Mouse (Mus musculus): ENCODE measurements around the gene Ndufs7.
"Not testable (repeated sequence)": the region's sequence is repeated elsewhere in the genome, so short reads cannot be mapped to it uniquely, and the experiment has no call there.

The Ndufs7 gene

DNA sequence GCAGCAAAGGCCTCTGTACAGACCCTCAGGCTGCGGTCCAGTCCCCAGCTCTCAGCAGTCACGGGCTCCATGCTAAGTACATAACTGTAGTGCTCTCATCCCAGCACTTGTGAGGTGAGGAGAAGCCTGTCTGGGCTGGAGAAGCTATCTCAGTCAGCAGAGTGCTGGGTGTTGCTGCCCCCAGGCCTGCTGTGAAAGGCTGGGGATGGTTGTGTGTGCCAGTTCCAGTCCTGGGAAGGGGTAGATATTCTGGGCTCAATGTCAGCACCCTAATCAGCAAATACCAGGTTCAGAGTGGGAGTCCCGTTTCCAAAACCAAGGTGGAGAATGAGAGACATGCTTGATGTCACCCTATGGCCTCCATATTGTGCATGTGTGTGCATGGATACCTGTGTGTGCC, 6.3 kb upstream of the Ndufs7 start:
- DNase-seq, result no peak

GRCm38 (mm10) chr10:80244791-80245399, 4.0 kb upstream of the Ndufs7 start:
- DNase-seq, result peak; percentile 58 to 68

GRCm38 (mm10) chr10:80245600-80245999, 3.3 kb upstream of the Ndufs7 start:
- DNase-seq, result peak; percentile 87 to 90

- DNase-seq, result peak in 1 of 2 experiments; percentile 53
Observed at GRCm38 (mm10) chr10:80247849-80248248, 1.1 kb upstream of the Ndufs7 start.

- not testable (repeated sequence) for DNase-seq
Observed at GRCm38 (mm10) chr10:80248437-80248836, 484 bp upstream of the Ndufs7 start.

DNA sequence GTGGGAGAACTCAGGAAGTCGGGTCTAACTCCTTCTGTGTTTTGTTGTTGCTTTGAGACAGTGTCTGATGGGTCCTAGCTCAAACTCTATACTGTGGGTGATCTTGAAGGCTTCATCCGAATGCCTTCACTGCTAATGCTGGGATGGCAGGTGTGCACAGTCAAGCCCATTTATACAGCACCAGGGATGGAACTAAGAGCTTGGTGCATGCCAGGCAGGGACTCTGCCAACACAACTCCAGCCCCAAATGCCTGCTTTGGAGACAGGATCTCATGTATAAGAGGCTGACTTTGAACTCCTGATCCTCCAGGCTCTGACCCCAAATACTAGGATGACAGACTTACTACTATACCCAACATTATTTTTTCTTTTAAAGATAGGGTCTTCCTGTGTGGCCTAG, 1.1 kb downstream of the Ndufs7 start:
- DNase-seq, result no peak

- DNase-seq, result no peak
Observed at GRCm38 (mm10) chr10:80250573-80250972, 1.7 kb downstream of the Ndufs7 start.

DNA sequence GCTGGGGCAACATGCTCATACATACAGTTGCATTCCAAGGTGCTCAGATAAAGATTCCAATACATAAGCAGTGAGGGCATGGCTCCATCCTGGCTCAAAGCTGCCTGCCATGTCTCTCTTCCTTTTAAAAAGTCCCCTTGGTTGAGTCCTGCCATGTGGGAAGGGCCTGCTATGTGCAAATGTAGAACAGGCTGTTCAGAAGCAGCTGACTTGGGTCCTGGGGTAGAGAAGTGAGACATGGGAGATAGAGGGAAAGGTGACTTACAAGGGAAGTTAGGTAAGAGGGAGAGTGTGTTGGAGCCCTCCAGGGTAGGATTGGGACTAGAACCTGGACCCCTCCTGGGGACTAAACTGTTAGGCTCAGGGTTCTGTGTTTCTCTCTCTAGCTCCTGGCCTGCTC, 3.1 kb downstream of the Ndufs7 start:
- DNase-seq, result no peak

DNA sequence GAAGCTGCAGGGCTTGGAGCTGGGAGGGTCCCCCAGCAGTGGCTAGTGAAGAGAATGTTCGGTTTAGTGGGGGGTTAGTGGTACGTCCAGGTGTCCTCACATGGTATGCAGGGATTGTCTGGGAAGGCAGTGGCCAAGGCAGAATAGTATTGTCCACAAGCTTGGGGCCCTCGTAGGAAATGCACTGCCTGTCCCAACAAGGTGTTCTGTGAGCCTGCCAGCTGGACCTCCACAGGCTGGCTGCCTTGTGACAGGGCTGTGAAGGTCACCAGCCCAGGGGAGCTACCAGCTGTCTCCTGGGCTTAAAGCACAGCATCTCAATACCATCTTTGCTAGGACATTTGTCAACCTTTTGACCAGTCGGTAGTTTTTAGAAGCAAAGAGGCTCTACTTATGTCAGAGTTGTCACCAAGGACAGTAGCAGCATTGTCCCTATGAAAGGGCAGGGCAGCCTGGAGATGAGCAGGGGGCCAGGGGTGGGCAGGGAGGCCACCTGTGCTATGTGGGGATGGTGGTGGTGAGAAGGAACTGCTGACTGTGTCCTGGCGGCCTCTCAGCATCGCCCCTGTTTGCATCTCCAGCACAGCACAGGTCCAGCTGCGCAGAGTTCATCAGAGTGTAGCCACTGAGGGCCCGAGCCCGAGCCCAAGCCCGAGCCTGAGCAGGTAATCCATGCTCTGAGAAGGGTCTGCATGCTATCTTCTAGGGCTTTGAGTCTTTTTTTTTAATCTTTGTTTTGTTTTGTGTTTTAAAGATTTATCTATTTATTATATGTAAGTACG, 3.8 kb downstream of the Ndufs7 start:
- no peak for DNase-seq

DNA sequence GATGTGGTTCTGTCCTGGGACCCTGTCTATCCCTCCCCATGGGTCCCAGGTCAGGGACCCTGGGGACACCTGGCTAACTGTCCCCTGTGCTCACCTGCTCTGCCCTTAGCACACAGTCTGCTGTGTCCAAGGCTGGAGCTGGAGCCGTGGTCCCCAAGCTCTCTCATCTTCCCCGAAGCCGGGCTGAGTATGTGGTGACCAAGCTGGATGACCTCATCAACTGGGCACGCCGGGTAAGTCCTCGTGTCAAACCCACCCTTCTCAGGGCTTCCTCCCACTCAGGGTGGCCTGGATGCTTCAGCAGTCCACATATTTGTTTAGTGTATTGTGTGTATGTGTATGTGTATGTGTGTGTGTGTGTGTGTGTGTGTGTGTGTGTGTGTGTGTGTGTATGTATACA, 4.6 kb downstream of the Ndufs7 start:
- DNase-seq, result no peak

- DNase-seq, result no peak
Observed at GRCm38 (mm10) chr10:80254331-80255297, 5.7 kb downstream of the Ndufs7 start.

GRCm38 (mm10) chr10:80255881-80256535, 7.1 kb downstream of the Ndufs7 start:
- peak; percentile 53 to 59 for DNase-seq

DNA sequence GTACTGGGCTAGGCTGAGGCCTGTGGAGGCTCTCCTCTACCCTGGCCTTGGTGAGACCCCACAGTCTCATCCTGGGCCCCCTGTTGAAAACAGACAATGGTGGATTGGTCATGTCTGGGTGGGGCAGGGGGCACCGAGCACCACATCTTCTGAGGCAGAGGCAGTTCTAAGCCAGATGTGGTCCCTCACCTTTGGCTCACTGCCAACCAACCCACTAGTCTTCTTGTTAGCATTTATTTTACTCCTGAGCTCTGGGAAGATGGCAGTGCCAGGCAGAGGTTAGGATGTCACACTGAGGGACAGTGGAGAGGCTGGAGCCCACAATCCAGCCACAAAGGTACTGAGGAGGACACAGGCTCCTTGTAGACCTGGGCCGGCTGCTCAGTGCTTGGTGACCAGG, 9.0 kb downstream of the Ndufs7 start:
- no peak for DNase-seq

GRCm38 (mm10) chr10:80258752-80259462, 10.0 kb downstream of the Ndufs7 start:
- no peak for DNase-seq

DNA sequence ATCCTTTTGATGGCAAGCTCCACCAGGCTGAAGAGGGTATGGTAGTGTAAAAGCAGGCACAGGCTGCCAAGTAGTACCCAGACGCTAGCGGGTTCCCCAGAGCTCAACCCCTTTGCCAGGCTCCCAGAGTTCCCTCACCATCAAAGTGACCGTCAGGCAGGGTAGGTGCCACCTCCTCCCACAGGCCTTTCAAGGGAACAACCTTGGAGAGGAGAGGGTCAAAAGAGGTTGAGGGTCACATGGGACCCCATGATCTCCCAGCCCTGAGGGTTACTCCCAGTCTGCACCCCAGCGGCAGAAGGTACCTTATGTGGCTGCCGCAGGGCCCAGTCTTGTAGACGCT, 10.5 kb downstream of the Ndufs7 start:
- DNase-seq, result no peak

DNA sequence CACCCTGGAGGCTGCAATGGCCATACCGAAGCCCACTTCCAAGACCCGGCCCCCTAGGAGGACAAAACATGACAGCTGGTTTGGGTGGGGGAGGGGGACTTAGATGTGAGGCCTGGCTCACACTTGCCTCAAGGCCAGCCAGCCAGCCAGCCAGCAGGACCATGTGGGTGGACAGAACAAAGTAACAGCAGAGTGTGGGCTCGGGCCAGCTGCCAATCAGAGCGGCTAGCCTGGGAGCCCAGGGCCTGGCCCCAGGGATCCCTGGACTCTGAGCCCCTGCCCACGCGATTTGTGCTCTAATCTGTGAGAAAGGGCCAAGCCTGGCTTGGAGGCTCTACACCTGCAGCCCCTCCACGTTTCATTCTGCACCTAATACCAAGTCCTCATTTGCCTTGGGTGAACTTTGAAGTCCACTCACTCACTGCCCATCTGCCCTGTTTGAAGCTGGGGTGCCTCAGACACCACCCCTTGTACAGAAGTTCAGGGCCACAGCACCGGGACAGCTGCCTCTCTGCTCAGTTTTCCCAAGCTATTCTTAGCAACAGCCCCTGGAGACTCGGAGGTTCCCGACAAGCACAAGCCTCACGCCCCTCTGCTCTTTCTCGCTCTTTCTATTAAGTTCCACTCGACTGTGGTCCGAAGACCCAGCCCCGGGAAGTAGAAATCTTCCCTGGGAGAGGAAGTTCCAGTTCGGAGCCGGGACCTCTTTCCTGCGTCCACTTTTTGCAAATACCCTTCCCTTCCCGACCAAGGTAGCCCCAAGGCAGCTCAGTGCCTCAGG, 11.1 kb downstream of the Ndufs7 start:
- peak; percentile 62 to 80 for DNase-seq

DNA sequence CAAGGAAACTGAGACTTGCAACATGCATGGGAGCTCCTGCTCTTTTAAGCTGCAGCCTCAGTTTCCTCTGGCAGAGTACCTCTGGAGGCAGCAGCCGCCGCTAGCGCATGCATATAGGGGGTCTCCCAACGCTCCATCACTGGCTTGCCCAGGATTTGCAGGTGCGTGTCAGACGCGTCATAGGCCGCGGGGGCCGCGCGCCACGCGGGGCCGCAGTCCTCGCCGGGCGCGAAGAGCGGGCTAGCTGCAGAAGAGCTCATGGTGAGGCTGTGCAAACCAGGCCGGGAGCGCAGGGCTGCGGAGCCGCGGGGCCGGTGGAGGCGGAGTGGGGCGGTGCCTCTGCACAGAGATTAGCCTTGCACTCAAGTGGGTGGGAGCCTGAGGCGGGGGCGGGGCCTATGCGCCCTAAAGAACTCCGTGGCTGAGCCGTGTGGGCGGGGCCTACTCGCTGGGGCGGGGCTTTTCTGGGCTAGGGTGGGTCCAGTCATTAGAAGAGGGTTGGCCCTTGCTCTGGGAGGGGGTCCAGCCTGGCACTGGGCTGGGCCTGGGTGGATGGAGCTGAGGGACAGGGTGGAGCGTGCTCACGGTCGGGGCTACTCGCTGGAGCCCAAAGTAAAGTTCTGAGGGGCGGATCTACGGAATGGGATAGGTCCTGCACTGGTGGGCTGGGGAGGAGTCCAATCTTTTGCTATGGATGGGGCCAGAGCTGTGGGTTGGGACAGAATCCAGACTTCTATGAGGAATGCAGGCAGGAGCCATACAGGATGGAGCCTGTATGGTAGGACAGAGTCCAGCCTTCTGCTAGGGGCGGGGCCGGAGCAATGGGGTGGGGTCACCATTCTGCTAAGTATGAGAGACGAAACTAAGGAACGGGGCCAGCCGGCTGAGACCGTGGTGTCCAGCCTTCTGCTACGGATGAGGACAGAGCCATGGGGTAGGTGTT, 12.0 kb downstream of the Ndufs7 start, which contains the start of the genes Gamt and Dazap1:
Gamt (minus strand) TSS at position 371 of the 943 bp plus-strand sequence.
Dazap1 (plus strand) TSS at position 845 of the 943 bp plus-strand sequence.
- DNase-seq, result peak; percentile 100

GRCm38 (mm10) chr10:80261585-80261968, 12.7 kb downstream of the Ndufs7 start:
- peak; percentile 100 for DNase-seq

DNA sequence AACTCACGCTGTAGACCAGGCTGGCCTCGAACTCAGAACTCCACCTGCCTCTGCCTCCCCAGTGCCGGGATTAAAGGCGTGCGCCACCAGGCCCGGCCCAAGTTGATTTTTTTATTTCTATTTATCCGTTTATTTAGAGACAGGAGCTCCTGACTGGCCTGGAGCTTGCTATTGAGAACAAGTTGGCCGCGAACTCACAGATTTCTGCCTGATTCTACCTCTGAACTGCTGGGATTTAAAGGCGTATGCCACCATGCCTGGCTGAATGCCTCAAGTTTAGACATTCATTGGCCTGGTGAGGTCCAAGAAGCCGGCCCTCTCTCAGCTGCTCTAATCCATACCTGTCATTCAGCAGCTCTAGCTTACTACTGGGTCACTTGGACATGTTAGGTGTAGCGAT, 13.2 kb downstream of the Ndufs7 start:
- no peak for DNase-seq

DNA sequence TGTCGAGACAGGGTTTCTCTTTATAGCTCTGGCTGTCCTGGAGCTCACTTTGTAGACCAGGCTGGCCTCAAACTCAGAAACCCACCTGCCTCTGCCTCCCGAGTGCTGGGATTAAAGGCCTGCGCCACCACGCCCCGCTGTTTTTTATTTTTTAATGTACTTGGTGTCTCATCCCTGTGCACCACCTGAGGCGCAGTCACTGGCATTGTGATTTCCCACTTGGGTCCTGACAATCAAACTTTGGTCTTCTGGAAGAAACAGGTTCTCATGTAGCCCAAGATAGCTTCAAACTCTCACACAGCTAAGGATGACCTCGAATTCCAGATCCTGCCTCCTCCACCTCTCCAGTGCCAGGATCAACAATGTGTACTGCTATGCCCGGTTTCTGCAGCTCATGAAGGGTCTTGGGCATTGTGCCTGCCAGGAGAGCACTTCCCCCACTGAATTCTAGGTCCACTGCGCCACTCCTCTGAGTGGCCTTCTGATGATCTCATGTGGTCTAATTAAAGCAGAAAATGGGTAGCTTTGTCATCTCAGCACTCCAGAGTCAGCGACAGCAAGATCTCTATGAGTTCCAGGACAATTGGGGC, 13.9 kb downstream of the Ndufs7 start:
- no peak for DNase-seq
